Mouse (Mus musculus): ENCODE data around the gene Pkdrej.
A peak's percentile ranks its signal among the peaks of the same experiment; 100 is the strongest.
"Not testable (repeated sequence)": the region's sequence is repeated elsewhere in the genome, so short reads cannot be mapped to it uniquely, and the experiment has no call there.

Pkdrej gene

DNA sequence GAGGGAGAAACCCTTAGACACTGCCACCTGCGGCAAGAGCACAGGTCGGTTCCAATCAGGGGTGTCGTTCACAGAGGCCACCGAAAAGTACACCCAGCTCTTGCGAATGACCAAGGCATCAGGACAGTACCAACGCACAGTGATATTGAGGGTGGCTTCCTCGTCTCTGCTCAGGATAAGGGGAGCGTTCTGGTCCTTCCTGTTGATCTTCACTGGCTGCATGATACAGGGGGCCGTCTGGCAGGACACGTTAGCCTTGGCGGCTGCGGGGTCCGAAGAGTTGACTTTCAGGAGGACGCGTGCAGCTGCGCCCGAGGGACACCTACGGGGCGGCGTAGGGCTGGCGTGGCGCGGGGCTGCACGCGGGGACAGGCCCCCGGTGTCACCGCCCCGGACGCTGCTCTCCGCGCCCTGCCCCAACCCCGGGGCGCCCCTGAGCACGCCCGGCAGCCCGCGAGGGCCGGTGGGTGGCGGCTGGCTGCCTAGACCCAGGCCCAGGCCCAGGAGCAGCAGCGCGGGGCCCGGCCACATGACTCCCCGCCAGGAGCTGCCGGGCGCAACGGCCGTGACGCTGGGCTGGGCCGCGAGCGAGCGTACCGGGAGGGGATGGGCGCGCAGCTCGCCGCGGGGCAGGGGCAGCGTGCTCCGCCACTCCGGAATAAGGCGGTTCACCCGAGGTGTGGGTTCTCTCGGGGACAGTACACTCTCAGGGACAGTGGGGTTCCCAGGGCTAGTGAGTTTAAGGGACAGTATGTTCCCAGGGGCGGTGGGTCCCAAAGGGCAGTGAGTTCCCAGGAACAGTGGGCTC is at the start of gene Pkdrej:
Gene Pkdrej, minus strand, starts transcription at position 532 of the 808 bp plus-strand sequence.
- no peak for DNase-seq (ENCODE audit: low spot score in 2 of 2)

DNA sequence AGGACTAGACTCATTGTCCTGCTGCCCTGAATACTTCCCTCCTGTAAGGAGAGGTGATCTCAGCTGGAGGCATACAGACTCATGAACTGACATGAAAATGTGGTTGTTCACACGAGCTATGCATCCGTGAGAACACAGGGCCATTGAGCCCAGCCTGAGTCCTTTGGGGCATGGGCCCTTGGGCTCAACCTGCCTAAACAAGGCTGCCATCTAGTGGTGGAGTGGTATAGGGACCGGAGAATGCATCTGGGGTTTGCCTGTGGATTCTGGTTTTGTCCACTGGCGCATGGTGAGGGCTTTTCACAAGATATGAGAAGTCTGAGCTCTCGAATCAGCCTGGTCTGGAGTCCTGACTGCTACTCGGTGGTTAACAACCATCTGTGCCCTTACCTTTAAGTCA is 46.2 kb upstream of the Pkdrej start:
- peak in 1 of 2 experiments; percentile 73 for DNase-seq (ENCODE audit: low spot score in 2 of 2)

- DNase-seq (ENCODE audit: low spot score in 2 of 2), result not testable (repeated sequence)
Measured at GRCm38 (mm10) chr15:85865913-85866312, 44.4 kb upstream of the Pkdrej start.

DNA sequence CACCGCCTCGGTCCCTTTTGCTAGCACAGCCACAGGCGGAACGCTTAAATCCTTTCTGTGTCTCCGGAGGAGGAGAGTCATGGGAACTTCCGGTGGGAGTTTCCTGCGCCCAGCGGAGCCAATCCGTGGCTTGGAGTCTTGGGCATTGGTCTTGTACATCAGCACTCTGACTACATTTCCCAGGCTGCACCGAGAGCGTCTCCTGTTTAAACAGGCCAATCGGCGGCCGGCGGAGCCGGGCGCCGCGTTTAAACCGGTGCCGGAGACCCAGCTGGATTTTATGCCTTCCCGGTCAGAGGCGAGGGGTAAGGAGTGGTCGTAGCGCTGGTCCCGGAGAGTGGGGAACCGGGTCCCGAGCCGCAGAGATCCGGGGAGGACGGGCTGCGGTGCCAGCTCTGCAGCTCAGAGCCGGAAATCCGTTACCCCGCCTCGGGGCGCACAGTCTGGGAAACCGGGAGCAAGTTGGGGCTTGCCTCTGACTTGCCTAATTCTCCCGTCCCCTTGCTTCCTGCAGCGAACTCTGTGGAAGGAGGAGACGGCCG is 38.0 kb upstream of the Pkdrej start, which contains the start of gene Gtse1:
Gene Gtse1, plus strand, starts transcription at position 256 of the 542 bp plus-strand sequence.
- DNase-seq (ENCODE audit: low spot score in 2 of 2), result peak; percentile 82 to 90

DNA sequence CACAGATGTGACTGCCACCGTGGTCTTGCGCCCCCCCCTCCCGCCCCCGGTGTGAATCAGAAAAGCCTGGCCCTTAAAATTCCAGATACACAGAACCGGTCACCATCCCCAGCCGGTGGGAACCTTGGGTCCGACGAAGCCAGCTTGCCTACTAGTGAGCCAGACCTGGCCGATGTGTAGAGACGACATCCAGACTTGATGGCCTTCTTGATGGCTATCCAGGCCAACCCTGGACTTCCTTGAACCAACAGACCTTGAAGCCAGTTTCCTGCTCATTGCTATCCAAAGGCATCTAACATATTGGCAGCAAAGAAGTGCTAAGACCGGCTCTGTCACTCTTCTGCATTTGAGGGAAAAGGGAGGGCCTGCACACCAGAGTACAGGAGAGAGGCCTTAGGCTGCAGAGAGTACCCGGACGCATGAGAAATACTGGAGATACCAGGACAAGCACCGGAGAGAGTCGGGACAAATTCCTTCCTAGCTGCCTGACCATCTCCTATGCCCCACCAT is 37.5 kb upstream of the Pkdrej start:
- DNase-seq (ENCODE audit: low spot score in 2 of 2), result no peak

DNA sequence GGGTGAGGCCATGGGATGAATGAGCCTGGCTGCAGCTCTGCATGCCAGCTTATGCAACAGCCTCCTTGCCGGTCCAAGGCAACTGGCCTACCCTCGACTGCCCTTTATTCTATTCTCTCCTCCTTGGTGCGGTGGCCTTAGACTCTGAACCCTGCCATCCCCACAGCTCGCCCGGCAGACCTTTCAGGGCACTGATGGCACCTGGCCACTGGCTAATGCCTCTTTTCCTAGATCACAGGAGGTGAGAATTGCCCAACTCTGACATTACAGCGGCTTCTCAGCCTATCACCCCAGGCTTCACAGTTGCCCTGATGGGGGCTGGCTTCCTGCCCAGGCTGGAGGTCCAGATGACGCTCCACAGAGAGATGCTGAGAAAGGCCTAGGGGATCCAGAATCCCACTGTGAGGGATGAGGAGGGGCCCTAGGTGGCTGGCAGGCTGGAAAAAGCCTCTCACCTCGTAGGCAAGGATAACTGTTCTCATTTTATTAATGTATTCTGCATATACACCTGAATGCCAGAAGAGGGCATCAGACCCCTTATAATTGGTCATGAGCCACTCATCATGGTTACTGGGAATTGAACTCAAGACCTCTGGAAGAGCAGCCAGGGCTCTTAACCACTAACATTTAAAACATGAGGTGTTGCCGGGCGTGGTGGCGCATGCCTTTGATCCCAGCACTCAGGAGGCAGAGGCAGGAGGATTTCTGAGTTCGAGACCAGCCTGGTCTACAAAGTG is 30.3 kb upstream of the Pkdrej start:
- no peak for DNase-seq (ENCODE audit: low spot score in 2 of 2)

GRCm38 (mm10) chr15:85845071-85845470 is 23.5 kb upstream of the Pkdrej start:
- no peak for DNase-seq (ENCODE audit: low spot score in 2 of 2)

GRCm38 (mm10) chr15:85841796-85842360 is 20.3 kb upstream of the Pkdrej start:
- no peak for DNase-seq (ENCODE audit: low spot score in 2 of 2)

GRCm38 (mm10) chr15:85840983-85841382 is 19.4 kb upstream of the Pkdrej start:
- peak in 1 of 2 experiments; percentile 27 for DNase-seq (ENCODE audit: low spot score in 2 of 2)

- no peak for DNase-seq (ENCODE audit: low spot score in 2 of 2)
Measured at GRCm38 (mm10) chr15:85836887-85837286, 15.4 kb upstream of the Pkdrej start.

GRCm38 (mm10) chr15:85835335-85835734 is 13.8 kb upstream of the Pkdrej start:
- DNase-seq (ENCODE audit: low spot score in 2 of 2), result no peak

GRCm38 (mm10) chr15:85832599-85832998 is 11.1 kb upstream of the Pkdrej start:
- DNase-seq (ENCODE audit: low spot score in 2 of 2), result no peak

DNA sequence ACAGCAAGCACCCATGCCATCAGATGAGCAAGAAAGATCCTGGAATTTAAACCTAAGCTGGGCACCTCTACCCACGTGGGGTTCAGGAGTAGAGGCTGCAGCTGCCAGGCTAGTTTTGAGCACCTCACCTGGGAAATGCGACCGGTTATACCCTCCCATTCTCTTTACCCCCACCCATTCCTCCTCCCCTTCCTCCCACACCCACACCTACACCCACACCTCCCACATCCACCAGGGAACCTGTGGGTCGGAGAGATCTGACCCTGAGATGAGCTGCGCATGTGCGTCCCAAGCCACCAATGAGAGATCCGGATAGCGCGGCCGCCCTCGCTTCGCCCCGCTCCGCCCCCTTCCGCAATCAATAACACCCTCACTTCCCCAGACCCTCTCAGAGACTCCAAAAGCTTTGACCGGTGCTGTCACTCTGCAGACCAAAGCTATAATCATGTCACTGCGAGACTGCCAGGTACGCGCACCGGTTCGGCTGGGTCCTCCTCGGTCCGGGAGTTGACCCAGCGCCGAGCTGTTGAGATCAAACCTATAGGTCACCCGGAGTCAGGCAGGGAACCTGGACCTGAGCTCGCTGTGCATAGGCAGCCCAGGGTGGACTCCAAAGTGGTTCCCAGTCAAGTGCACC is 10.5 kb upstream of the Pkdrej start, which contains the start of gene Ttc38:
Gene Ttc38, plus strand, starts transcription at position 353 of the 637 bp plus-strand sequence.
- peak; percentile 69 to 73 for DNase-seq (ENCODE audit: low spot score in 2 of 2)

- DNase-seq (ENCODE audit: low spot score in 2 of 2), result no peak
Measured at GRCm38 (mm10) chr15:85829470-85829869, 7.9 kb upstream of the Pkdrej start.

DNA sequence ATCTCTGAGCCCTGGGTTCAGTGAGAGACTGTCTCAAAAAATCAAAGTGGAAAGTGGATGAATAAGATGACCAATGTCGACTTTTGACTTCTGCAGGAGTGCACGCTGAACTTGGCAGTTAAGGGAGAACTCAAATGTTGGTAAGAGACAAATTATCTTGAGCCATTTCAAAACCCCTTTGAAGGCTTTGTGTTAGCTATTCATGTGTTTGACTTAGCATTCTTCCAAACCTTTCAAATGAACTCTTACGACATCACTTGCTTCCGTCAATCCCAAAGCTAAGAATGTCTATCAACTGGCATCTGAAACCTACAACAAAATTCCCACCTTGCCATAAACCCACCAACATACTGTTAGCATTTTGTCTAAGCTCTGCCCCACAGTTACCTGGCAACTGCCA is 6.5 kb upstream of the Pkdrej start:
- no peak for DNase-seq (ENCODE audit: low spot score in 2 of 2)

DNA sequence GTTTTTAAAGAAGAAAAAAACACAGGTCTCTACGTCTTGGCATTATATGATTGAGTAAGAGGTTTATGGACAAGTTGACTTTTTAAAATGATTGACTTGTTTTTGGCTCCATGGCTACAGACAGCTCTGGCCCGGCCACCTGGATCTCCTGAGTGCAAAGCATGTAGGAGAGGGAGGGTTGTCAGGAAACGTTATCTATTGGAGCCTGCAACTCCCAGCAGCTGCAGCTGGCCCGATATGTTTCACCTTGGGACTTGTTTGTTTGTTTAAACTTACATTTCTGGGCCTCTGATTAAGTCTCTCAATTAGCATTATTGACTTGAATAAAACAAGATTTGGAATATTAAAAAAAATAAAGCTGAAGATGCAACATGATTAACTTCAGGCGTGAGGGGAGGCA is 5.1 kb upstream of the Pkdrej start:
- DNase-seq (ENCODE audit: low spot score in 2 of 2), result no peak

- no peak for DNase-seq (ENCODE audit: low spot score in 2 of 2)
Measured at GRCm38 (mm10) chr15:85822011-85822359, 451 bp upstream of the Pkdrej start.

DNA sequence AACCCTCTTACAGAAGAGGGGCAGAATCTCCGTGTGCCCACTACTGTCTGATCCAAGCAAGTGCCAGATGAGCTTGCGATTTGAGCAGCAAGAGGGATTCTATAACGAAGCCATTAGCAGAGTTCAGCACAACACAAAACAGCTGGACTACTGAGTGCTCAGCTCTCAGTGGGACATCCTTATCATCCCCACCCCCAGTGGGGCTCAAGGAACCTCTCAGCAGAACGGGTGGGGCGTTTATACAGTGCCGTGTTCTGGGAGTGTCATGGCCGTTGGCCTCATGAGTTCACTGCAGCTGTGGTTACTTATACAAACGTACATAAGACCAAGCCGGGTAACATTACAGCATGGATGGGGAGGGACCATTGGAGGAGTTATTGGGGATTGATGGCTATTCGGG is 8.1 kb downstream of the Pkdrej start:
- no peak for DNase-seq (ENCODE audit: low spot score in 2 of 2)

DNA sequence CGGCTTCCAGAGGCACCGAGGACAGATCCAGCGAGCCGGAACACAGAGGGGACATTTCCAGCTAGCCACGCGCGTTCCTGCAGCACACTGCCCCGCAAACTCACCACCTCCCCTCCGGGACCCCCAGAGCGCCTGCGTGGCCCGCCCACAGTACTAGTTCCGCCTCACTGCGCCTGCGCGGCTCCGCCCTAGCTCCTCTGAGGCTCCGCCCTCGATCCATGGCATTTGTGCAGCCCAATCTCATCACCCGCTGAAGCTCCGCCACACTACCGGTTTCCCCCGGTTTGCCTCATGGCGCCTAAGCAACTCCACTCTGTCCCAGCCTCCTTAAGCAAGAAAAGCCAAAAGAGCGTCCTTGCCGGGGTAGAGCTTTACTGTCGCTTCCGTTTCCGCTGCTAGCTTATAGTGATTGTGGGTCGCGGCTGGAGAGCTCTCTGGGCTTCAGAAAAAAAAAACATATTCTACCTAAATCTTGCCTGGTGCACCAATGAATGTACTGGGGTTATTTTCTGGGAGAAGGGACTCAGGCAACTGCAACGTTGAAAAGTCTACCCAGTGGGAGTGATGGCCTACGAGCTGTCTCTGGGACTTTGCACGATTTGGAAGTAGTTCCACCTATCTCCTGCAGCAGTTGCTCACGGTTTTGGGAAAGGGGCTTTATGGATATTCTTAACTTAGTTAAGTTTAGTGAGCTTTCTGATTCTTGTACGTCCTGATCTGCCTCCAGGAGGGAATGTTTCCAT is 9.8 kb downstream of the Pkdrej start, which contains the start of gene Cdpf1:
Gene Cdpf1, minus strand, starts transcription at position 163 of the 743 bp plus-strand sequence.
- DNase-seq (ENCODE audit: low spot score in 2 of 2), result peak; percentile 98

- no peak for DNase-seq (ENCODE audit: low spot score in 2 of 2)
Measured at GRCm38 (mm10) chr15:85810806-85811521, 10.6 kb downstream of the Pkdrej start.
